Mouse (Mus musculus) brain, embryonic 14.5 days (tissue): ENCODE results near the gene Map3k12.

ENCODE experiments used
- CTCF ChIP-seq: fragments of 200-500 bp; IDR thresholded peaks from 2 replicates; pipeline ENCODE4 v1.5.1; 2012; ENCODE audit warnings: inconsistent platforms, mild to moderate bottlenecking, moderate library complexity, borderline replicate concordance; ENCODE audit not compliant: insufficient read depth, insufficient read length; ENCODE audit errors: extremely low read depth
- POLR2A ChIP-seq: fragments of 200-500 bp; IDR thresholded peaks from 2 replicates; pipeline ENCODE4 v1.6.1; 2012; ENCODE audit warnings: mild to moderate bottlenecking, inconsistent platforms, borderline replicate concordance; ENCODE audit not compliant: poor library complexity, insufficient read depth, insufficient read length, severe bottlenecking; ENCODE audit errors: extremely low read depth

DNA sequence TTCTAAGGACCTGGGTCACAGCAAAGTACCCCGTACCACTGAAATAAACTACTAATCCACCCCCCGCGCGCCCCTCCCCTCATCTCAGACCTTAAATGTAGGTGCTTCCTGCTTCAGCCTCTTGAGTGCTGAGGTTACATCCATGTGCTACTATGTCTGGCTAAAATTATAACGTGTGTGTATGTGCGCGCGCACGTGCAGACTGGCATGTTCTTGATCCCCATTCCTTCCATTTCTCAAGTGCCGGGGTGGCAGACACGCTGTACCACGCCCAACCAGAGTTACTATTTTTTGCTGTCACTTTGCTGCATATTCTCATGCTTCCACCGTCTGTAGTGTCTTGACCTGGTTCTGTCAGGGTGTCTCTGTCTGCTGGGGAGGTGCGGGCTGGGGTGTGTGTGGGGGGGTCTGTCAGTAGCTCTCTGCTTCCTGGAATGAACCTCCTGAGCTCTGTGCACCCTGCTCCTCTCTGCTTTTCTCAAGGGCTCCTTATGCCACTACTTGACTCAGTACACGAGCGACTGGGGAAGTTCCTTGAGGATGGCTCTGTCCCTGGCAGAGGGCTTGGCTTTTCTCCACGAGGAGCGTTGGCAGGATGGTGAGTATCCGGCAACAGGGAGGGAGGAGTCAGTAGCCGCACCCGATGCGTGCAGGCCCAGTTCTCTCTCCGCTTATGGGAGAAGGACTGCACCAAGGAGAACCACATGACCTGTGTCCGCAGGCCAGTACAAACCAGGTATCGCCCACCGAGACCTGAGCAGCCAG, 65.0 kb downstream of the Map3k12 start:
- TF ChIP-seq POLR2A, result no peak
- no peak for TF ChIP-seq CTCF
